Mouse (Mus musculus) brain, embryonic 14.5 days (tissue): ENCODE results near the gene Dnajc6.

Source experiments
- CTCF ChIP-seq: fragments of 200-500 bp; IDR thresholded peaks from 2 replicates; pipeline ENCODE4 v1.5.1; 2012; ENCODE audit warnings: inconsistent platforms, mild to moderate bottlenecking, moderate library complexity, borderline replicate concordance; ENCODE audit not compliant: insufficient read depth, insufficient read length; ENCODE audit errors: extremely low read depth
- POLR2A ChIP-seq: fragments of 200-500 bp; IDR thresholded peaks from 2 replicates; pipeline ENCODE4 v1.6.1; 2012; ENCODE audit warnings: mild to moderate bottlenecking, inconsistent platforms, borderline replicate concordance; ENCODE audit not compliant: poor library complexity, insufficient read depth, insufficient read length, severe bottlenecking; ENCODE audit errors: extremely low read depth

- TF ChIP-seq CTCF (no peak), POLR2A (no peak)
These were observed 123.8 kb downstream of the Dnajc6 start for GRCm38 (mm10) chr4:101620206-101620605.
